Mouse (Mus musculus): ENCODE measurements at regions not wholly inside any gene's neighbourhood (a gene's known extent, or its start where the extent isn't known, plus 50 kb on each side); places are given as distances from the start of the nearest gene placed in this dataset.

DNA sequence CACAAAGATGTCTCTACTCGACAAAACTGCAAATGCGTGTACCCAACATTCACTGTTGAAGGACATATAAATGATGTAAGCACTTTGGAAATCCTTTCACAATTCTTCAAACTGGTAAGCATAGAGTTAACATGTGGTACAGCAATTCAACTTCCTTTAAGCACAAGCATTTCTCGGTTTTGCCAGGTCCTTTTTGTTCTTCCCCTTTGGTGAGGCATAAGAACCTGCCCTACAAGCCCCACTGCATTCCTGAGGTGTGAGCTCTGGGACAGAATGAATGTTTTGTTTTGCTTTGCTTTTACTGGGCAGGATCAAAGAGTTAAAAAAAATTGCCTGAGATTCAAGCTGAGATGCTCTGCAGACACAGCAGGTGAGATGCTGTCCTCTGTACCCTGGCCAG is 793.9 kb downstream of the Inhba start:
- H3K4me3 ChIP-seq (ENCODE audit: low read depth, low read length), result no peak overlapping the region
- H3K27me3 ChIP-seq (replicated peaks; ENCODE audit: control insufficient read depth, insufficient read depth, low read length), result no peaks in the 10 kb centered on the region
- WGBS, result 63% methylated on average over 3 of the region's 3 CpGs
- ATAC-seq (no peak), DNase-seq (ENCODE audit: low spot score) (no peak)
- H3K9ac ChIP-seq (ENCODE audit: low read length), result no peak overlapping the region
- no peak overlapping the region for H3K4me2 ChIP-seq (ENCODE audit: low read length)
- no peak overlapping the region for H3K27ac ChIP-seq (ENCODE audit: low read depth, low read length)
- H3K9me3 ChIP-seq (replicated peaks; ENCODE audit: control insufficient read depth, low read length), result no peaks in the 10 kb centered on the region
- H3K36me3 ChIP-seq (ENCODE audit: control insufficient read depth, insufficient read depth, low read length), result no peaks in the 10 kb centered on the region
- no peaks in the 10 kb centered on the region for H3K4me1 ChIP-seq (ENCODE audit: control insufficient read depth, insufficient read depth, low read length)
